Mouse (Mus musculus) neural tube, embryonic 11.5 days (tissue): Measurements from ENCODE around the gene Sipa1l1. TPM values are rescaled to one million over a fixed set of nuclear protein-coding genes. Genes with fewer than 3 reads are reported as not detected.

Experiments
- ATAC-seq: fragments of 200-750 bp; cut with Nextera tagmentation; 2 replicates; pipeline ENCODE4 v1.8.0; 2017; ENCODE audit warnings: moderate number of reproducible peaks, mild to moderate bottlenecking, moderate TSS enrichment, moderate library complexity; ENCODE audit not compliant: insufficient read depth, low FRiP score, low TSS enrichment
- DNase-seq: peaks from one replicate; pipeline ENCODE4 v3.0.0-alpha.2; 2015; ENCODE audit warnings: low spot score
- H3K27ac ChIP-seq: fragments of 300-500 bp; sonication (generic); 2 replicates; pipeline ENCODE4 v1.5.1; 2014; ENCODE audit warnings: low read depth, mild to moderate bottlenecking, low read length
- H3K27me3 ChIP-seq: fragments of 300-500 bp; sonication (generic); 2 replicates; pipeline ENCODE4 v1.6.1; 2014; ENCODE audit warnings: mild to moderate bottlenecking, low read length, mixed read lengths; ENCODE audit not compliant: control insufficient read depth, insufficient read depth
- H3K36me3 ChIP-seq: fragments of 300-500 bp; sonication (generic); 2 replicates; pipeline ENCODE4 v1.6.1; 2014; ENCODE audit warnings: mild to moderate bottlenecking, low read length, moderate library complexity, mixed read lengths; ENCODE audit not compliant: control insufficient read depth, insufficient read depth
- H3K4me1 ChIP-seq: fragments of 300-500 bp; sonication (generic); 2 replicates; pipeline ENCODE4 v1.6.1; 2014; ENCODE audit warnings: low read length, mixed read lengths; ENCODE audit not compliant: control insufficient read depth, insufficient read depth
- H3K4me2 ChIP-seq: fragments of 300-500 bp; sonication (generic); 2 replicates; pipeline ENCODE4 v1.6.1; 2014; ENCODE audit warnings: low read depth, mild to moderate bottlenecking, moderate library complexity
- H3K4me3 ChIP-seq: fragments of 300-500 bp; sonication (generic); 2 replicates; pipeline ENCODE4 v1.5.1; 2014; ENCODE audit warnings: low read depth, low read length
- H3K9ac ChIP-seq: fragments of 300-500 bp; sonication (generic); 2 replicates; pipeline ENCODE4 v1.6.1; 2014; ENCODE audit warnings: mild to moderate bottlenecking, low read length
- H3K9me3 ChIP-seq: fragments of 300-500 bp; sonication (generic); 2 replicates; pipeline ENCODE4 v1.6.1; 2016; ENCODE audit warnings: low read length; ENCODE audit not compliant: control insufficient read depth
- WGBS: fragments of 180-500 bp; shearing (Covaris S2); extraction: QIAGEN DNeasy Blood & Tissue Kit; methylation state at CpG from one replicate; pipeline ENCODE4 v1.1.7; 2014; 5-methylcytosine and 5-hydroxymethylcytosine counted together
- polyA plus RNA-seq: library from polyadenylated mRNA; unstranded; fragments of >200 nt; fragmentation: Nextera tagmentation; extraction: Ambion mirVana; gene quantifications from 2 replicates; pipeline ENCODE4 v1.2.1, GENCODE M21; 2014

Gene Sipa1l1
- polyA plus RNA-seq, 1 experiment from 2014 or later: 22.3 TPM

DNA sequence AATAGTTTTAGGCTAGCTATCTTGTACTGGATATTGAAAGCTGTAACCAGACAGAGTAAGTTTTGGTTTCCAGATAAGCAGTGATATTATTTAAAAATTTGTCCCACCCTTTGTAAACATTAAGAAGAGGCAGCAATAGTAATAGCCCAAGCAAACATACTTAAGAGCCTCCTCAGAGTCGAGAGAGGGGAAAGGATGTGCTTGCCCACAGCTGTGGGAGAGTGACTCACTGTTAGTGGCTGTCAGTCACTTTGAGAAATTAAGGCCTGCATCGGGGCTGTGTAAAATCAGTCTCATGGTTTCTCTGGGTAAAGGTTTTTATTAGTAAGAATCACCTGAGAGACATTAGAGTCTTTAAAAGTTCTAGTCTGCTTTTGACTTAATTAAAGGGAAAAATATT is 40.6 kb downstream of the Sipa1l1 start:
- Histone ChIP-seq H3K4me3 (no peak overlapping the region), H3K9me3 (no peaks in the 10 kb centered on the region), H3K27me3 (no peaks in the 10 kb centered on the region), H3K4me1 (no peaks in the 10 kb centered on the region), H3K9ac (no peak overlapping the region), H3K36me3 (no peaks in the 10 kb centered on the region), H3K4me2 (no peak overlapping the region), H3K27ac (no peak overlapping the region)
- 69% methylated on average over 2 of the region's 2 CpGs for WGBS
- ATAC-seq (no peak), DNase-seq (no peak)

DNA sequence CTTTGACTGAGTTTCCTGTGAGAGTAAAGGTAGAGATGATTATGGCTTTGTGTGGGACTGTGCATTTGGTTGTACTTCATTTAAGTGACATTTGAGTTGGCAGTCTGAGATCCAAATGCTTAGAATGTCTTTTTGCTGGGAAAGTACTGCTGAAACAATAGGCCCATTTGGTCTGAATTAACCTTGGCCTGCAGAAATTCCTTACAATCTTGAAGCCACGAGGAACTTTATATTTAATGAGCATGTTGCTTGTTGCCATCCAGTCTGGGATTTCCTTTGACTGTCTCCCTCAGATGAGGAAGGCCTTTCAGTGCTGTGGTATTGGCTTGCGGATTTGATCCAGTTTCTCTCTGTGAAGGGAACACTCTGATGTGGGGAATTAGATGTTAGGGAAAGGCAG is 43.9 kb downstream of the Sipa1l1 start:
- 71% methylated on average over 2 of the region's 2 CpGs for WGBS
- Histone ChIP-seq H3K27me3 (no peaks in the 10 kb centered on the region), H3K9ac (no peak overlapping the region), H3K4me2 (no peak overlapping the region), H3K4me1 (no peaks in the 10 kb centered on the region), H3K27ac (no peak overlapping the region), H3K36me3 (no peaks in the 10 kb centered on the region), H3K9me3 (no peaks in the 10 kb centered on the region), H3K4me3 (no peak overlapping the region)
- ATAC-seq: no peak
- DNase-seq: no peak

DNA sequence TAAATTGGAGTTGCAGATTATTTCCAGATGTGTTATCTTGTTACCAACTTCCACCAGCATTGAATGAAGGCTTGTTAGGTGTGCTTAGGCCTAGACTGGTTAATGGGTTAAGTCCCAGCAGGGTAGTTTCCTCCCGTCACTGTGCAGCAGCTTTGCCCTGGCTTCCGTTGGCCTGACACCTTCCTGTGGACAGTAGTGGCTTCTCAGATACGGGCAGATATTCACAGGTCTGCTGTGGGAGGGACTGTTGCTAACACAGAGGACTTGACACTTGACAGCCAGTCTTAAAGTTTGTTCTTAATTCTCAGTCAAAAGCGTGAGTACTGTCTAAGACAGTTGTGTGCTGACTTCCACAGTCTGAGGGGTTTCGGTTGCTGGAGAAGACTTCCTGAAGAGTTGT is 45.8 kb downstream of the Sipa1l1 start:
- ATAC-seq (no peak), DNase-seq (no peak)
- H3K27ac ChIP-seq: no peak overlapping the region
- H3K9ac ChIP-seq: no peak overlapping the region
- H3K4me2 ChIP-seq: no peak overlapping the region
- no peaks in the 10 kb centered on the region for H3K27me3 ChIP-seq
- no peak overlapping the region for H3K4me3 ChIP-seq
- no peaks in the 10 kb centered on the region; the same call in 1 of the 2 replicates for H3K36me3 ChIP-seq
- WGBS: 72% methylated on average over 5 of the region's 5 CpGs
- no peaks in the 10 kb centered on the region for H3K4me1 ChIP-seq
- no peaks in the 10 kb centered on the region for H3K9me3 ChIP-seq

DNA sequence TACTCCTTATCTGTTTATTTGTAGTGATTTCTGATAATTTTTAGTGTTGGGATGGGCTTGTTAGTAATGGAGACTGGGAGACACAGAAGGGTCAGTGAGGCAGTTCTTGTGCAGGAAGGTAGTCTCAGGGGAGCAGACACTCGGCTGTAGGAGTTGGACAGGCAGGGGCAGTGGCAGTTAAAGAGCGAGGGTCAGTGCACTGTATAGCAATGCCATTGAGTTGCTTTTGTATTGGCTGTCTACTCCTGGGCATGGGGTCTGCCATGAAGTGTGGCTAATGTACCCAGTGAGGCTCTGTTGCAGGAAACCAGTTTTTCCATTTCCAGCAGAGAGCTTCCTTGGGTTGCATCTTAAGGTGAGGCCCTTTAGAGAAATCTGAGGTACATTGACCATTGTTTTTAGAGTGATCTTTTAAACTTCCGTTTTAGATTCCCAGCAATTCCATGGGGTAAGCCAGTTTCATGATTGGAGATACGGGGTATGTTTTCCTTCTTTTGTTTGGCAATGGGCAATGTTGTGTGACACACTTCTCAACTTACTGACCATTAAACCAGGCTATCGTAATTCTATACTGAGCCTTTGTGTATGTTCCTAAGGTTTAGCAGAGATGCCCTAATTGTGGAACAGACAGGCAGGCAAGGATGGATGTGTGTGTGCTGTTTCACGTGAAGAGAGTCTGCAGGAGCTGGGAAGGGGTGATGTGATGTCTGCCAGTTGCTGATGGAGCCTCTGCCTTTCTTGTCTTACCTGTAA is 47.9 kb downstream of the Sipa1l1 start:
- no peaks in the 10 kb centered on the region for H3K9me3 ChIP-seq
- ATAC-seq (no peak), DNase-seq (no peak)
- H3K9ac ChIP-seq: no peak overlapping the region
- H3K27me3 ChIP-seq: no peaks in the 10 kb centered on the region
- WGBS: 70% methylated on average over 6 of the region's 6 CpGs
- no peaks in the 10 kb centered on the region for H3K4me1 ChIP-seq
- no peak overlapping the region for H3K27ac ChIP-seq
- H3K36me3 ChIP-seq: no peaks in the 10 kb centered on the region; the same call in 1 of the 2 replicates
- no peak overlapping the region for H3K4me2 ChIP-seq
- H3K4me3 ChIP-seq: no peak overlapping the region

DNA sequence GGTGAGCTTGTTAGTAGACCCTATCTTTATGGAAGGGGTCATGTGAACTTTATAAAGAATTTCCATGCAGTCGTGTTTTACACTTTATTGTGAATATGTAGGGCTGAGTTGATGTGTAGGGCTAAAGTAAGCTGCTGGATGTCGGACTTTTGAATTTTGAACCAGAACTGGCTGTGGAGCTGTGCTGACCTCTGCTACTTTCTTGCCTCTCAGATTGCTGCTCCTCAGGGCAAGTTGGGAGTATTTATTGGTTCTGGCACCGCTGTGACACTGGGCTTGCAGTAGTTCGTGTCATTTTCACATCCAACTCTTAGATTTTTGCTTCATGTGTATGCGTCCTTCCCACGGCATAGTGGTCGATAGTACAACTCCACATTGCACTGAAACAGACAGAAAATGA is 49.1 kb downstream of the Sipa1l1 start:
- Histone ChIP-seq H3K36me3 (no peaks in the 10 kb centered on the region; the same call in 1 of the 2 replicates), H3K4me1 (no peaks in the 10 kb centered on the region), H3K27ac (no peak overlapping the region), H3K9me3 (no peaks in the 10 kb centered on the region), H3K9ac (no peak overlapping the region), H3K27me3 (no peaks in the 10 kb centered on the region), H3K4me3 (no peak overlapping the region), H3K4me2 (no peak overlapping the region)
- ATAC-seq (no peak), DNase-seq (no peak)
- WGBS: 88% methylated on average over 7 of the region's 7 CpGs

DNA sequence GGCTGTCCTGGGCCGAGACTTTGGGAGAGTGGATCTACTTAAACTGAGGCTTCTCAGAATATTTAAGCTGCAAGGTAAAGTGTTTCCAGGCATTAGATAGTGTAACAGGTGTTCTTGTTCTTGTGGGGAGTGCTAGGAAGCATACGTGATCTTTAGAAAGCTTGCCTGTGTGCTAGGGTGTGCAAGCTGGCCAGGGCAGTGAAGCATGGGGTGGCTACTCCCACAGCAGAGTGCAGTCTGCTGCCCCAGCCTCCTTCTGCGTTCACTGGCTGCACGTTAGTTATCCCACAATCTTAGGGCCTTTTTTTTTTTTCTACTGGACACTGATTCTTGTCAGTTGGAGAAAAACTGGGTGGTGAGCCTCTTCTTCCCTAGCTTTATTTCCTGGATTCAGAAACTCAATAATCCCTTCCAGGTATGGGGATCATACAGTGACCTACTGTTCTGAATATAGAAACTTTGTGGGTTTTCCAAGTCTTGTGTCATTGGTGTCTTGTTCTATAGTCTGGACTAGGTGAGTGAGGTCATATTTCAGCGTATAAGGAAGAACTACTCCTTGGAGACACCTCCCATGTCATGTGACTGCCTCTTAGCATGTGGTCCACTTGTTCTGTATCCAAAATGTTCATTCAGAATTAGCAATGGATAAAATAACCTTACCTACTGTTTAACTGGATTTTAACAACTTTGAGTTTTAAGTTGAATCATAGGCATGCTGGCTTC is 51.4 kb downstream of the Sipa1l1 start:
- Histone ChIP-seq H3K36me3 (no peaks in the 10 kb centered on the region; the same call in 1 of the 2 replicates), H3K4me1 (no peaks in the 10 kb centered on the region), H3K4me3 (no peak overlapping the region), H3K9me3 (no peaks in the 10 kb centered on the region), H3K27me3 (no peaks in the 10 kb centered on the region), H3K4me2 (no peak overlapping the region), H3K9ac (no peak overlapping the region), H3K27ac (no peak overlapping the region)
- ATAC-seq (no peak), DNase-seq (no peak)
- WGBS: 82% methylated on average over 5 of the region's 5 CpGs

DNA sequence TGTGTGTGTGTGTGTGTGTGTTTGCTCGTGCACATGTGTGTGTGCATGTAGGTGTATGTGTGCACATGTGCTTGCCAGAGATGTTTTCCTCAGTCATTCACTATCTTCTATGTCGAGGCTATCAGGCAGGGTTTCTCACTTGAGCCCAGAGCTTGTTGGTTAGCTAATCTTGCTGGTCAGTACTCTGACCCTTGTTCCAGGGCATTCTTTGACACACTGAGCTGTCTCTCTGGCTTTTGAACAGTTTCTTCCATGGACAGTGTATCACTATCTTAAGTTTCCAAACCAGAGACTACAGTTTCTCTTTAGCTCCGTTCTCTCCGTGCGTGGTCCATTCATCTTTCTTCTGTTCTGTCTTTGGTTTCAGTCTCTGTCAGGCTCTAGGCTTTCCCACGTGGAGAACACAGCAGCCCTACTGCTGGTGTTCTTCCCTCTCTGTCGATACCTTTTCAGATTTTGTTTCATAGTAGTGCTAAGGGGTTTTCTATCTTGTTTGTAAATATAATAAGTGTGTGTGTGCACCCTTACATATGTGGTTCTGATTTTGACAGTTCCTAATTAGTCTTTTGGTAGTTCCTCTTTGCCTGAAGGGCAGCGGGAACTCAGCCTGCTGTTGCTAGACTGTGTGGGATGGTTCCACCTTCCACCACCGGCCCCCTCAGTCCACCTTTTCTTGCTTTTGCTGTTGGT is 54.2 kb downstream of the Sipa1l1 start:
- no peaks in the 10 kb centered on the region for H3K9me3 ChIP-seq
- DNase-seq: no peak
- H3K9ac ChIP-seq: no peak overlapping the region
- H3K27me3 ChIP-seq: no peaks in the 10 kb centered on the region
- no peak for ATAC-seq
- H3K36me3 ChIP-seq: no peaks in the 10 kb centered on the region; the same call in 1 of the 2 replicates
- H3K4me3 ChIP-seq: no peak overlapping the region
- H3K4me1 ChIP-seq: peaks cover 7% of the 10 kb centered on the region; the same call in 1 of the 2 replicates
- H3K4me2 ChIP-seq: no peak overlapping the region
- 81% methylated on average over 9 of the region's 9 CpGs for WGBS
- H3K27ac ChIP-seq: no peak overlapping the region

DNA sequence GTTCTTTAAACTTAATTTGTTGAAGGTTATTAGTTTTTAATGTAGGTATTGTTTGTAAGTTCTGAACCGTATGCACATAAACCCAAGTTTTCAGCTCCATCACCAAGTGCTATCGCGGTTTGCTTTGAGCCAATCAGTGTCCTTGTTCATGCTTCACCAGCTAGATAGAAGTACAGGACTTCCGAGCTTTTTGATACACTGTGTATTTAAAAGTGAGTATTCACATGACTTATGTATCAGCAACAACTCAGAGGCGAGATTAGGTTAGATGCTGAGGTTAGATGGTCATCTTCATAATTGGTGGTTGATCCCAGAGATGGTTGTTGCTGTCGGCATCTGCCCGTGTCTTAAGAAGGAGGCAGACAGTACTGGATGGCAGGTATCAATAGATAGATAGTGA is 55.7 kb downstream of the Sipa1l1 start:
- Histone ChIP-seq H3K36me3 (no peaks in the 10 kb centered on the region), H3K4me3 (no peak overlapping the region), H3K4me2 (no peak overlapping the region), H3K9me3 (no peaks in the 10 kb centered on the region), H3K27me3 (no peaks in the 10 kb centered on the region), H3K9ac (no peak overlapping the region), H3K4me1 (peaks cover 7% of the 10 kb centered on the region; the same call in 1 of the 2 replicates), H3K27ac (no peak overlapping the region)
- WGBS: 94% methylated on average over 7 of the region's 7 CpGs
- ATAC-seq (no peak), DNase-seq (no peak)
